ENCODE assay signal across 13 mouse cellular contexts in genomic region chr8:105235206-105235605, GRCm38 (mm10). TPM values are rescaled to one million over a fixed set of nuclear protein-coding genes. Genes with fewer than 3 reads are reported as not detected.
"Had no signal": no experiment of that assay in that cellular context is flagged by ENCODE, and none has a peak within 500 bp of the region (broad histone marks: within the 10 kb centered on the region; RNA-seq: fewer than 3 reads in every experiment).

No protein-coding gene starts in this region.

- DNase-seq: left cerebral cortex, postnatal 4 days; lung, embryonic 14.5 days; lung, postnatal 10 days; lung, postnatal 4 days; right cerebral cortex, postnatal 14 days; thymus, postnatal 36 days had no signal

- H3K27me3 ChIP-seq: limb, embryonic 13.5 days; liver, embryonic 12.5 days; midbrain, embryonic 12.5 days had no signal

- H3K27ac ChIP-seq: hindbrain, postnatal 0 days; limb, embryonic 13.5 days; liver, embryonic 12.5 days; midbrain, embryonic 12.5 days had no signal

- H3K4me3 ChIP-seq: limb, embryonic 13.5 days; liver, embryonic 12.5 days; midbrain, embryonic 12.5 days had no signal

- ATAC-seq: hindbrain, postnatal 0 days; liver, embryonic 12.5 days had no signal

- H3K9ac ChIP-seq: limb, embryonic 13.5 days; liver, embryonic 12.5 days; lung, embryonic 14.5 days; midbrain, embryonic 12.5 days had no signal

- H3K4me2 ChIP-seq: limb, embryonic 13.5 days; liver, embryonic 12.5 days; lung, embryonic 14.5 days; midbrain, embryonic 12.5 days had no signal

- H3K9me3 ChIP-seq: limb, embryonic 13.5 days; liver, embryonic 12.5 days; midbrain, embryonic 12.5 days had no signal

- H3K4me1 ChIP-seq: limb, embryonic 13.5 days; midbrain, embryonic 12.5 days had no signal

RNA-seq across cellular contexts. Expression of gene Hsf4, which starts 34.4 kb away (rescaled TPM):
- polyA plus RNA-seq: intestine, embryonic 14.5 days; liver, embryonic 12.5 days; stomach, embryonic 16.5 days; thymus, postnatal 0 days had no signal
